29 mouse cellular contexts compared by ENCODE assay signal in genomic region chr16:89810398-89810797, GRCm38 (mm10).
DNase-seq lines count a peak whose midpoint lies in the region; ATAC-seq and TF ChIP-seq lines count a peak whose summit lies in the region.
"Had no signal": no experiment of that assay in that cellular context is flagged by ENCODE, and none has a peak within 500 bp of the region (broad histone marks: within the 10 kb centered on the region; RNA-seq: fewer than 3 reads in every experiment).

No protein-coding gene starts in this region.

- H3K27me3 ChIP-seq in lung, postnatal 0 days (replicated peaks; ENCODE audit: insufficient read depth, low read length): no peaks in the 10 kb centered on the region
- no peaks in the 10 kb centered on the region for H3K27me3 ChIP-seq in midbrain, embryonic 11.5 days (ENCODE audit: control insufficient read depth, insufficient read depth, low read length)
- H3K27me3 ChIP-seq in midbrain, embryonic 15.5 days (replicated peaks): no peaks in the 10 kb centered on the region
- no peaks in the 10 kb centered on the region for H3K27me3 ChIP-seq in forebrain, embryonic 11.5 days (ENCODE audit: control insufficient read depth, insufficient read depth, low read length)
- H3K27me3 ChIP-seq: CH12.LX; embryonic facial prominence, embryonic 13.5 days; embryonic facial prominence, embryonic 15.5 days; Patski had no signal

- H3K4me3 ChIP-seq in lung, postnatal 0 days (ENCODE audit: low read depth, low read length): no peak overlapping the region
- H3K4me3 ChIP-seq in midbrain, embryonic 11.5 days (ENCODE audit: low read depth, low read length): no peak overlapping the region
- no peak overlapping the region for H3K4me3 ChIP-seq in midbrain, embryonic 15.5 days
- no peak overlapping the region for H3K4me3 ChIP-seq in forebrain, embryonic 11.5 days (ENCODE audit: low read depth, low read length)
- H3K4me3 ChIP-seq: embryonic facial prominence, embryonic 13.5 days; embryonic facial prominence, embryonic 15.5 days; erythroblast, embryonic 14.5 days; forebrain, embryonic 10.5 days had no signal

- H3K9ac ChIP-seq in lung, postnatal 0 days (replicated peaks; ENCODE audit: low read depth): no peak overlapping the region
- H3K9ac ChIP-seq in midbrain, embryonic 11.5 days (ENCODE audit: low read length): no peak overlapping the region
- H3K9ac ChIP-seq in midbrain, embryonic 15.5 days: no peak overlapping the region
- no peak overlapping the region for H3K9ac ChIP-seq in forebrain, embryonic 11.5 days (ENCODE audit: low read length)
- H3K9ac ChIP-seq: embryonic facial prominence, embryonic 13.5 days; embryonic facial prominence, embryonic 15.5 days had no signal

- H3K36me3 ChIP-seq in lung, postnatal 0 days (ENCODE audit: insufficient read depth, low read length): no peaks in the 10 kb centered on the region
- H3K36me3 ChIP-seq in midbrain, embryonic 11.5 days (ENCODE audit: control insufficient read depth, insufficient read depth, low read length): peaks cover 3% of the 10 kb centered on the region; the same call in 1 of the 2 replicates
- peaks cover 6% of the 10 kb centered on the region; the same call in 1 of the 2 replicates for H3K36me3 ChIP-seq in midbrain, embryonic 15.5 days (replicated peaks)
- H3K36me3 ChIP-seq in forebrain, embryonic 11.5 days (ENCODE audit: control insufficient read depth, insufficient read depth, low read length): no peaks in the 10 kb centered on the region
- H3K36me3 ChIP-seq: G1E had no signal

- ATAC-seq in lung, postnatal 0 days: peak; percentile 57; the same call in 1 of the 2 replicates
- ATAC-seq in midbrain, embryonic 11.5 days (ENCODE audit: low FRiP score): no peak
- ATAC-seq in midbrain, embryonic 15.5 days (replicated peaks): no peak
- peak; percentile 52 for ATAC-seq in granulocyte monocyte progenitor cell, adult 5-6 weeks (replicated peaks; ENCODE audit: poor library complexity, severe bottlenecking)
- peak; percentile 51 for ATAC-seq in megakaryocyte progenitor cell, adult 5-6 weeks (replicated peaks; ENCODE audit: poor library complexity)
- ATAC-seq in forebrain, embryonic 11.5 days (replicated peaks; ENCODE audit: low FRiP score): no peak
- ATAC-seq: activated CD4-positive, CD25-positive, alpha-beta regulatory T cell, adult 4 months; CD4-positive, CD25-positive, alpha-beta regulatory T cell, adult 4 months; forebrain, embryonic 14.5 days; forebrain, embryonic 16.5 days; Patski had no signal

- no peak overlapping the region for H3K27ac ChIP-seq in lung, postnatal 0 days (ENCODE audit: low read length)
- no peak overlapping the region for H3K27ac ChIP-seq in midbrain, embryonic 11.5 days (ENCODE audit: low read depth, low read length)
- H3K27ac ChIP-seq in midbrain, embryonic 15.5 days: no peak overlapping the region
- H3K27ac ChIP-seq in forebrain, embryonic 11.5 days (ENCODE audit: low read depth, low read length): no peak overlapping the region
- H3K27ac ChIP-seq: embryonic facial prominence, embryonic 13.5 days; embryonic facial prominence, embryonic 15.5 days; forebrain, embryonic 10.5 days had no signal

- no peak for TF ChIP-seq CTCF in lung, postnatal 0 days (IDR thresholded peaks at IDR 0.05)

- DNase-seq in lung, postnatal 0 days (ENCODE audit: low spot score): no peak
- DNase-seq in lung, postnatal 36 days: no peak
- DNase-seq in midbrain, embryonic 11.5 days (ENCODE audit: low spot score, missing footprints): peak; percentile 49
- no peak for DNase-seq in forebrain, embryonic 11.5 days (ENCODE audit: low spot score)
- DNase-seq in thymus, postnatal 14 days: no peak
- DNase-seq: adrenal gland, adult 8-10 months; adrenal gland, postnatal 14 days; adrenal gland, postnatal 36 days; B cell, adult 2 months; cerebellum, adult 11-12 months; cerebellum, adult 2 months; cerebellum, adult 9-10 months; cerebellum, postnatal 10 days; cerebellum, postnatal 25 days; embryo, embryonic 11 days had no signal

- 65% methylated on average over 6 of the region's 6 CpGs for WGBS in lung, postnatal 0 days
- WGBS in midbrain, embryonic 11.5 days: 89% methylated on average over 6 of the region's 6 CpGs
- 87% methylated on average over 6 of the region's 6 CpGs for WGBS in midbrain, embryonic 15.5 days
- WGBS in forebrain, embryonic 11.5 days: 94% methylated on average over 6 of the region's 6 CpGs

- H3K4me2 ChIP-seq in lung, postnatal 0 days (replicated peaks; ENCODE audit: low read depth, low read length): no peak overlapping the region
- no peak overlapping the region for H3K4me2 ChIP-seq in midbrain, embryonic 11.5 days
- no peak overlapping the region for H3K4me2 ChIP-seq in midbrain, embryonic 15.5 days
- H3K4me2 ChIP-seq in forebrain, embryonic 11.5 days (ENCODE audit: low read depth, low read length, severe bottlenecking): no peak overlapping the region
- H3K4me2 ChIP-seq: embryonic facial prominence, embryonic 13.5 days; embryonic facial prominence, embryonic 15.5 days had no signal

- H3K4me1 ChIP-seq in lung, postnatal 0 days (ENCODE audit: insufficient read depth, low read depth, low read length): no peaks in the 10 kb centered on the region
- H3K4me1 ChIP-seq in midbrain, embryonic 11.5 days (ENCODE audit: control insufficient read depth, insufficient read depth, low read length): peaks cover 6% of the 10 kb centered on the region
- peaks cover 10% of the 10 kb centered on the region for H3K4me1 ChIP-seq in midbrain, embryonic 15.5 days
- no peaks in the 10 kb centered on the region for H3K4me1 ChIP-seq in forebrain, embryonic 11.5 days (replicated peaks; ENCODE audit: control insufficient read depth, insufficient read depth, low read length)

- H3K9me3 ChIP-seq in lung, postnatal 0 days (ENCODE audit: low read length): no peaks in the 10 kb centered on the region
- H3K9me3 ChIP-seq in midbrain, embryonic 11.5 days (ENCODE audit: control insufficient read depth, low read length): no peaks in the 10 kb centered on the region
- H3K9me3 ChIP-seq in midbrain, embryonic 15.5 days: no peaks in the 10 kb centered on the region
- no peaks in the 10 kb centered on the region for H3K9me3 ChIP-seq in forebrain, embryonic 11.5 days (ENCODE audit: control insufficient read depth, low read length)
- H3K9me3 ChIP-seq: embryonic facial prominence, embryonic 13.5 days; embryonic facial prominence, embryonic 15.5 days; forebrain, embryonic 10.5 days had no signal

- TF ChIP-seq EP300 in lung, postnatal 0 days (IDR thresholded peaks at IDR 0.05): no peak

Comparison
In these comparisons a context has a peak if more than half of its experiments do, and no peak if none do; other contexts are left out.
1. ATAC-seq: peak in lung, postnatal 0 days (single experiment), granulocyte monocyte progenitor cell, adult 5-6 weeks (single experiment) and megakaryocyte progenitor cell, adult 5-6 weeks (single experiment); none in midbrain, embryonic 11.5 days (single experiment), midbrain, embryonic 15.5 days (single experiment) and forebrain, embryonic 11.5 days (single experiment).